Mouse (Mus musculus) spleen, adult 2 months (tissue): ENCODE measurements around the gene Sergef. TPM values are rescaled to one million over a fixed set of nuclear protein-coding genes. Genes with fewer than 3 reads are reported as not detected.
"Not testable (repeated sequence)": the region's sequence is repeated elsewhere in the genome, so short reads cannot be mapped to it uniquely, and the experiment has no call there.

Experiments
- DNase-seq, 2 experiments: peaks; one replicate each; pipeline versions ENCODE4 v3.0.0 to v3.0.0-alpha.2; 2012 to 2021; ENCODE audit warnings: low spot score in 2 of 2, low read depth in 1 of 2
- H3K27ac ChIP-seq: fragments of 200-500 bp; 2 replicates; pipeline ENCODE4 v1.5.1; 2012; ENCODE audit warnings: low read length, inconsistent platforms; ENCODE audit not compliant: insufficient read depth
- H3K27me3 ChIP-seq: fragments of 200-500 bp; 2 replicates; pipeline ENCODE4 v1.6.1; 2012; ENCODE audit warnings: mild to moderate bottlenecking, moderate library complexity, low read length, inconsistent platforms; ENCODE audit not compliant: control insufficient read depth, insufficient read depth
- H3K36me3 ChIP-seq: fragments of 200-500 bp; 2 replicates; pipeline ENCODE4 v1.6.1; 2012; ENCODE audit warnings: mild to moderate bottlenecking, low read length, inconsistent platforms; ENCODE audit not compliant: control insufficient read depth, insufficient read depth
- H3K4me1 ChIP-seq: fragments of 200-500 bp; 2 replicates; pipeline ENCODE4 v1.6.1; 2011; ENCODE audit warnings: inconsistent platforms; ENCODE audit not compliant: control insufficient read depth, insufficient read depth, insufficient read length
- H3K4me3 ChIP-seq: fragments of 200-500 bp; 2 replicates; pipeline ENCODE4 v1.5.1; 2011; ENCODE audit warnings: mild to moderate bottlenecking, inconsistent platforms; ENCODE audit not compliant: insufficient read depth, insufficient read length; ENCODE audit errors: extremely low read depth
- CTCF ChIP-seq: fragments of 200-500 bp; IDR thresholded peaks from 2 replicates; pipeline ENCODE4 v1.5.1; 2011; ENCODE audit warnings: mild to moderate bottlenecking, inconsistent platforms; ENCODE audit not compliant: insufficient read depth, insufficient read length, insufficient replicate concordance; ENCODE audit errors: extremely low read depth
- POLR2A ChIP-seq: fragments of 200-500 bp; IDR thresholded peaks from 2 replicates; pipeline ENCODE4 v1.6.1; 2011; ENCODE audit warnings: low read depth, low read length, inconsistent platforms
- WGBS: fragments of 180-500 bp; shearing (Covaris S2); methylation state at CpG from one replicate; pipeline ENCODE4 v1.1.7; 2018; 5-methylcytosine and 5-hydroxymethylcytosine counted together
- polyA plus RNA-seq: library from polyadenylated mRNA; depleted of rRNA; stranded (reverse); fragments of >200 nt; gene quantifications from 2 replicates; pipeline ENCODE4 v1.2.3, GENCODE M21; 2012

Sergef gene
- polyA plus RNA-seq, 1 experiment: 7.4 TPM

DNA sequence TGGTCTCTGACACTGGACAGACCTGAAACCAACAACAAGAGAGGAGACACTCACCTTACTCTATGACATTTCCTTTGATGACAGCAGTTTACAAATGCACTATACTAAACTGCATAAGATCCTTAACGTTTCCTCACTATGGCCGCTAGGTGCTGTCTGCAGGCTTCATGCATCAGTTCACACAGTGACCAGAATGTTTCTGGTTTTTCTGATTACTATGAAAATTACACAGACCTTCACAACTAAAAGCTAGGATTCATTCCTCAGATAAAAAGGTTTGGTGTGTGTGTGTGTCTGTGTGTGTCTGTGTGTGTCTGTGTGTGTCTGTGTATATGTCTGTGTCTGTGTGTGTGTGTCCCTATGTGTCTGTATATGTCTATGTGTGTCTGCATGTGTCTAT, 63.7 kb downstream of the Sergef start:
- DNase-seq: no peak
- no peak overlapping the region for H3K27ac ChIP-seq
- no peaks in the 10 kb centered on the region for H3K4me1 ChIP-seq
- no peaks in the 10 kb centered on the region for H3K36me3 ChIP-seq
- TF ChIP-seq POLR2A: no peak
- TF ChIP-seq CTCF: no peak
- 91% methylated on average over 2 of the region's 2 CpGs for WGBS
- no peaks in the 10 kb centered on the region for H3K27me3 ChIP-seq
- H3K4me3 ChIP-seq: no peak overlapping the region

DNA sequence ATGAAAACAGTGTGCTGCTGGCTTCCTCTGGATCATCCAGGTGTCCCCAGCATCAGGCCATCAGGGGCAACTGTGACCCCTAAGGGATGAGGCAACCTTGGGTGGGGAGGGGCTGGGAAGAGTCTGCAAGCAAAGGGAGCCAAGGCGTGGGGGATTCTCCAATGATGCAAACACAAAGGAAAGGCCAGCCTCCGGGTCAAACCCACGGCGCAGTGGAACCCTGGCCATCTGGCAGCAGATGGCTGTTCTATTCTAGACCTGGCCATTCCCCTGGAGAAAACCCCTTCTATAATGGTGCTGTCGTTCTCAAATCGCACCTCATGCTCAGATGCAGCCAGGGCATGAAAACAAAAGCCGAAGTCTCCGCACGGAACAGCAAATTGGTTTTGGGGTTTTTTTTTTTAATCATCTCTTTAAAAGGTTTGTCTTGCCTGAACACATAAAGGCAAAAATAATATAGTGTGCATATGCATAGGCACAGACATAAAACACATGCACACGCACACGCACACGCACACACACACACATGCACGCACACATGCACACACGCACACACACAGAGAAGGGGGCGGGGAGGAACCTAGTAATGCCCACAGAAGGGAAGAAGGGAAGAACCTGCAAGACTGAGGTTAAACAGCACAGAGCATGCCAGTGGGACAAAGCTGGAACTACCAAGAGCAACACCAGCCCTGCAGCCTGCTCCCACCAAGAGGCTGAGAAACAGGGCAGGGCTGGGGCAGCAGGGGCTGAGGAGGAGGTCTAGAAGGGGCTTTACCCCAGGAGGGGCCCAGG, 66.6 kb downstream of the Sergef start:
- WGBS: 90% methylated on average over 15 of the region's 15 CpGs
- TF ChIP-seq CTCF (no peak), POLR2A (no peak)
- no peaks in the 10 kb centered on the region for H3K4me1 ChIP-seq
- H3K27ac ChIP-seq: no peak overlapping the region
- no peak overlapping the region for H3K4me3 ChIP-seq
- H3K27me3 ChIP-seq: no peaks in the 10 kb centered on the region
- H3K36me3 ChIP-seq: no peaks in the 10 kb centered on the region
- no peak for DNase-seq

DNA sequence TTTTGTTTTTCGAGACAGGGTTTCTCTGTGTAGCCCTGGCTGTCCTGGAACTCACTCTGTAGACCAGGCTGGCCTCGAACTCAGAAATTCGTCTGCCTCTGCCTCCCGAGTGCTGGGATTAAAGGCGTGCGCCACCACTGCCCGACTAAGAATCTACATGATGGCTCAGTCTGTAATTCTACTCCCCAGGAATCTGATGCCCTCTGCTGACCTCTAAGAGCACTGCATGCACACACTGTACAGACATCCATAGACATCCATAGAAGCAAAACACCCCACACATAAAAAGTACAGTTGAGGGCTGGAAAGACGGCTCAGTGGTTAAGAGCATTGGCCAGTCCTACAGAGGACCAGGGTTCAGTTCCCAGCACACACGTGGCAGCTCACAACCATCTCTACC, 70.1 kb downstream of the Sergef start:
- not testable (repeated sequence) for H3K4me1 ChIP-seq, H3K27ac ChIP-seq, H3K36me3 ChIP-seq, H3K27me3 ChIP-seq, H3K4me3 ChIP-seq
- TF ChIP-seq CTCF: peak; percentile 27; the same call in 1 of the 2 replicates
- DNase-seq: peak in 1 of 2 experiments; percentile 58
- 64% methylated on average over 9 of the region's 9 CpGs for WGBS

DNA sequence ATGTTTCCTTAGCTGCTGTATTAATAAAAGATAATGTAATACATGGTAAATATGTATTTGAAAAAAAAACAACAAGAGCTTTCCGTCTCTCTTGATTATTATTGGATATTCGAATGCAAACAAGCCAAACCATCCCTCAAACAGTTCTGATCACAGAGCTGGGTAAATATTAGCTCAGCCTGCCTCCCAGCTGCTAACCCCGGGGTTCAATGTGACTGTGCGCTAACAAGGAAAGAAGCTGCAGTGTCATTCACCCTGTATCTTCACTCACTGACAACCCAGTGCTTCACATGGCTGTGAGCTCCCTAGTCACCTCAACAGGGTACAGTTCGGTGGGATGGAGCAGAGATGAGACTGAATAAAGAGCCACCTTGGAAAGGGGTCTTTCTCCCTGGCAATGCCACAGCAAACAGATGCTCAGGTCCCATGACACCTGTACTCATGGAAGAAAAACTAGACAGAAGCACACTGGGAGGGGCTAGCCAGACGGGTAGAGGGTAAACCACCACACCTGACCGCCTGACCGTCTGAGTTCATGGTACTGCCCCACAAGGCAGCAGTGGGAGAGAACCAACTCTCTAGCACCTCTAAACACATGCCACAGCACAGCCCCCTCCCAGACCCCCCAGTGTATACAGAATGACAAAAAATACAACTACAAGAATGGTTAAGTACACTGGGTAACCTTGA, 73.1 kb downstream of the Sergef start:
- 93% methylated on average over 8 of the region's 8 CpGs for WGBS
- H3K4me1 ChIP-seq: no peaks in the 10 kb centered on the region
- H3K4me3 ChIP-seq: no peak overlapping the region
- TF ChIP-seq POLR2A (no peak), CTCF (no peak)
- DNase-seq: no peak
- H3K27me3 ChIP-seq: no peaks in the 10 kb centered on the region
- no peak overlapping the region for H3K27ac ChIP-seq
- no peaks in the 10 kb centered on the region; the same call in 1 of the 2 replicates for H3K36me3 ChIP-seq

DNA sequence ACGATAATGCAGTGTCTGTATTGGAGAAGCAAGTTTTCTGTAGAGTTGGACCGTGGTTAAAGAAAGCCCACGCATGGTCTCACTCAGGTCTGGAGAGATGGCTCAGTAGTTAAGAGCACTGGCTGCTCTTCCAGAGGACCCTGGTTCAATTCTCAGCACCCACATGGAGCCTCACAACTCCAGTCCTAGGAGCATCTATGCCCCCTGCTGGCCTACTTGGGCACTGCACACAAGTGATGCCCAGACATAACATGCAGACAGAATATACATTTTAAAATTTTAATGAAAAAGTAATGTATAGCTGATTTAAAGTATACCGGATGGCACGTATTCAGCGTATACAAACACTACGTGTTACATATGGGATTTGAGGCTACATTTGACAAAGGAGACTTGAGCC, 74.2 kb downstream of the Sergef start:
- no peak overlapping the region for H3K27ac ChIP-seq
- WGBS: 98% methylated on average over 7 of the region's 7 CpGs
- TF ChIP-seq POLR2A (no peak), CTCF (no peak)
- no peaks in the 10 kb centered on the region for H3K27me3 ChIP-seq
- H3K4me3 ChIP-seq: no peak overlapping the region
- no peak for DNase-seq
- H3K4me1 ChIP-seq: no peaks in the 10 kb centered on the region
- no peaks in the 10 kb centered on the region; the same call in 1 of the 2 replicates for H3K36me3 ChIP-seq

DNA sequence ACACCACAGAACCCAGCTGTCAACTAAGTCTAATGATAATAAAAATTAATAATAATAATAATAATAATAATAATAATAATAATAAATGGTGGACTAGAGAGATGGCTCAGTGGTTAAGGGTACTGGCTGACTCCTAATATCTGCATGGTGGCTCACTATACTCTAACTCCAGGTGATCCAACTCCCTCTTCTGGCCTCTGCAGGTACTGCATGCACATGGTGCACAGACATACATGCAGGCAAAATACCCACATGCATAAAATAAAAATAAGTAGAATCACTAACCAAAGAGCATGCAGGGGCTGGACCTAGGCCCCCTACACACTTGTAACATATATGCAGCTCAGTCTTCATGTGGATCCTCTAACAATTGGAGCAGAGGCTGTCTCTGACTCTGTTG, 75.8 kb downstream of the Sergef start:
- no peak overlapping the region for H3K4me3 ChIP-seq
- no peaks in the 10 kb centered on the region; the same call in 1 of the 2 replicates for H3K36me3 ChIP-seq
- DNase-seq: no peak
- peaks cover 4% of the 10 kb centered on the region; the same call in 1 of the 2 replicates for H3K4me1 ChIP-seq
- no peaks in the 10 kb centered on the region for H3K27me3 ChIP-seq
- H3K27ac ChIP-seq: no peak overlapping the region
- TF ChIP-seq CTCF: no peak
- TF ChIP-seq POLR2A: no peak

DNA sequence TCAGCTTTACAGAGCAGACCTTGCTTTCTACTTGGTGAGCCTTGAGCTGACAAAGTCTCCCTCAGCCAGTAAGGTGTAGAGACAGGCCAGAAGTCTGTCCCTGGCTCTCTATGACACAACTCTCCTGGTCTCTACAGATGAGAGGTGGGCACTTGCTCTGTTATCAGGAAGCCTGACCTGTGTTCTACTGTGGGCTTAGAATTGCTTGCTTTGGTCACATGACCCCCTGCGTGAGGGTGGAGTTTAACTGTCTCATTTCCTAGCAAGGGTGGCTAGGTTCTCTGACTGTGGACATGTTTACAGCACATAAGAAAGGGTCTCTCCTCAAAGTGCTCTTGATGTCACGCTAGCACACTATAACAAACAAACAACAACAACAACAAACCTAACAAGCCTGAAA, 79.5 kb downstream of the Sergef start:
- H3K4me3 ChIP-seq: no peak overlapping the region
- H3K27me3 ChIP-seq: no peaks in the 10 kb centered on the region
- H3K36me3 ChIP-seq: no peaks in the 10 kb centered on the region; the same call in 1 of the 2 replicates
- DNase-seq: no peak
- peaks cover 10% of the 10 kb centered on the region; the same call in 1 of the 2 replicates for H3K4me1 ChIP-seq
- TF ChIP-seq CTCF: no peak
- no peak for TF ChIP-seq POLR2A
- H3K27ac ChIP-seq: no peak overlapping the region
- WGBS: 86% methylated on average over 2 of the region's 2 CpGs
